Mouse (Mus musculus) liver, adult 10 weeks (tissue): ENCODE data around the gene Psmd2. TPM values are rescaled to one million over a fixed set of nuclear protein-coding genes. Genes with fewer than 3 reads are reported as not detected.

Experiments used
- polyA plus RNA-seq: library from polyadenylated mRNA; stranded (reverse); fragments of 350-450 nt; fragmentation: Illumina TruSeq; extraction: RNeasy Lipid Tissue Mini Kit (QIAGEN cat#74804); gene quantifications from one replicate; pipeline ENCODE4 v1.2.3, GENCODE M21; 2014; ENCODE audit warnings: low read depth, low replicate concordance

Gene Psmd2
- 84.4 TPM for polyA plus RNA-seq

GRCm38 (mm10) chr16:20651076-20651946 is at the start of gene Psmd2:
TSS of gene Psmd2 (plus strand) at chr16:20651652.

GRCm38 (mm10) chr16:20611357-20612227 is 39.9 kb upstream of the Psmd2 start, which contains the start of the genes Eef1akmt4, Gm49333 and Alg3:
TSS of gene Eef1akmt4 (plus strand) at chr16:20611593.
TSS of gene Gm49333 (plus strand) at chr16:20611610.
TSS of gene Alg3 (minus strand) at chr16:20611735.

DNA sequence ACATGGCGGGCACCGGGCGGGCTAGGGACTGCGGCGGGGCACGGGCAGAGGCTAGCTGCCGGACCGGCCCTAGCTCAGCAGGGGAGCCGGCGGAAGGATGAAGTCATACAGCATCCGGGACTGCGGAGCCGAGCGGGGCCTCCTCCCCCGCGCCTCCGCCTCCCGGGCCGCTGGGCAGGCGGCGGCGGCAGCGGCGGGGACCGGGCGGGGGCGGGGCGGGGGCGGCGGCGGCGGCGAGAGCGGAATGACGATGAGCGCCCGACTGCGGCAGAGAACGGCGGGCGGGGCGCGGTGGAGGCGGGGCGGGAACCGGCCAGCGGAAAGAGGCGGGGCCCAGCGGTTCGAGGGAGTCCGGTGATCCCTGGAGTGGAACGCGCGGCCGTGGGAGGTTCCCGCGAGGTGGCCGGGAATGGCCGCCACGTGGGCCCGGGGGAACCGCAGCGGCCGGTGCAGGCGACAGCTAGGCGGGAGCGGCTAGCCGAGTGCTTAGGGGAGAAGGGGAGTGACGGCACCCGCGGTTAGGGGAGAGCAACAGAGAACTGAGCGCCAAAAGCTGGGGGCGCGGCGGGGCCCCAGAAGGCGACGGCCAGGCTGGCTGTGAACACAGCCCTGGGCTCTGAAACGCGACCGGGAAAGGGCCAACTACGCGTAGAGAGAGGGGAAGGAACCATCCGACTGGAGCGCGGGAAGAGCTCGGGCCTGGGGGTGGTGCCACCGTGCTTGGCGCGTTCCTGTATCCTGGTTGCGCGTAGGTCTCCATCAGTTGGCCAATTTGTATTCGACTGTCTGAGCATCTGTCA is 30.1 kb upstream of the Psmd2 start, which contains the start of gene Camk2n2:
Gene Camk2n2 (minus strand): TSS at position 97 of the 800 bp plus-strand sequence.

GRCm38 (mm10) chr16:20629731-20630634 is 21.5 kb upstream of the Psmd2 start, which contains the start of gene Ece2:
TSS of gene Ece2 (plus strand) at chr16:20629828.

DNA sequence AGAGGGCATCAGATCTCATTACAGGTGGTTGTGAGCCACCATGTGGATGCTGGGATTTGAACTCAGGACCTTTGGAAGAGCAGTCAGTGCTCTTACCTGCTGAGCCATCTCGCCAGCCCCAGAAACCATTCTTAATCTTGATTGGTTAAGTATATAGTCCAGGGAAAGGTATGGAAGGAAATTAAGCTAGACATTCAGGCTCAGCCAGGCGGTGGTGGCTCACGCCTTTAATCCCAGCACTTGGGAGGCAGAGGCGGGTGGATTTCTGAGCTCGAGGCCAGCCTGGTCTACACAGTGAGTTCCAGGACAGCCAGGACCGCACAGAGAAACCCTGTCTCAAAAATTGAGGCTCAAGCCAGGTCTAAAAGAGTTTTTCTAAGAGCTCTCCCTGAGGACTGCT is 16.6 kb downstream of the Psmd2 start, which contains the start of gene Eif4g1:
Gene Eif4g1 (plus strand): TSS at position 301 of the 400 bp plus-strand sequence.

GRCm38 (mm10) chr16:20693111-20693701 is 41.8 kb downstream of the Psmd2 start, which contains the start of gene Fam131a:
TSS of gene Fam131a (plus strand) at chr16:20693241.

Other genes with a start within 250 kb of the Psmd2 start
- gene Abcc5, start 225.3 kb upstream of the Psmd2 start, polyA plus RNA-seq: 2.8 TPM
- gene Eif2b5, start 152.8 kb upstream of the Psmd2 start, polyA plus RNA-seq: 9.8 TPM
- 7.3 TPM for gene Dvl3, start 134.7 kb upstream of the Psmd2 start, polyA plus RNA-seq
- gene Ap2m1, start 116.2 kb upstream of the Psmd2 start, polyA plus RNA-seq: 86.1 TPM
- 10.5 TPM for gene Abcf3, start 103.1 kb upstream of the Psmd2 start, polyA plus RNA-seq
- gene Vwa5b2, start 62.2 kb upstream of the Psmd2 start, polyA plus RNA-seq: not detected
- 1.7 TPM for gene Eef1akmt4, start 40.1 kb upstream of the Psmd2 start, polyA plus RNA-seq
- not detected for gene Gm49333, start 40.0 kb upstream of the Psmd2 start, polyA plus RNA-seq
- 6.0 TPM for gene Alg3, start 39.9 kb upstream of the Psmd2 start, polyA plus RNA-seq
- gene Camk2n2, start 30.4 kb upstream of the Psmd2 start, polyA plus RNA-seq: not detected
- gene Ece2, start 21.8 kb upstream of the Psmd2 start, polyA plus RNA-seq: not detected
- gene Eif4g1, start 16.7 kb downstream of the Psmd2 start, polyA plus RNA-seq: 154 TPM
- not detected for gene Fam131a, start 41.6 kb downstream of the Psmd2 start, polyA plus RNA-seq
- 10.0 TPM for gene Polr2h, start 66.0 kb downstream of the Psmd2 start, polyA plus RNA-seq
- 3.3 TPM for gene Clcn2, start 66.1 kb downstream of the Psmd2 start, polyA plus RNA-seq
- gene Chrd, start 81.5 kb downstream of the Psmd2 start, polyA plus RNA-seq: 0.13 TPM
- 2.9 TPM for gene Thpo, start 82.9 kb downstream of the Psmd2 start, polyA plus RNA-seq